Mouse (Mus musculus) liver, embryonic 14.5 days (tissue): ENCODE measurements at regions not wholly inside any gene's neighbourhood (a gene's known extent, or its start where the extent isn't known, plus 50 kb on each side); places are given as distances from the start of the nearest gene placed in this dataset.

Experiments used
- ATAC-seq: fragments of 200-750 bp; cut with Nextera tagmentation; 2 replicates; pipeline ENCODE4 v1.8.0; 2017; ENCODE audit warnings: moderate number of reproducible peaks, mild to moderate bottlenecking, moderate library complexity; ENCODE audit not compliant: insufficient read depth
- DNase-seq, 3 experiments: peaks; one replicate each; pipeline ENCODE4 v3.0.0-alpha.2; 2012 to 2013; ENCODE audit warnings: low read depth in 3 of 3, low spot score in 3 of 3
- H3K27ac ChIP-seq: fragments of 300-500 bp; sonication (generic); 2 replicates; pipeline ENCODE4 v1.5.1; 2014; ENCODE audit warnings: moderate library complexity, mild to moderate bottlenecking, control low read depth, inconsistent platforms
- H3K27me3 ChIP-seq: fragments of 300-500 bp; sonication (generic); 2 replicates; pipeline ENCODE4 v1.6.1; 2014; ENCODE audit warnings: mild to moderate bottlenecking, low read length, moderate library complexity; ENCODE audit not compliant: control insufficient read depth, insufficient read depth
- H3K36me3 ChIP-seq: fragments of 300-500 bp; sonication (generic); replicated peaks from 2 replicates; pipeline ENCODE4 v1.6.1; 2014; ENCODE audit warnings: low read depth; ENCODE audit not compliant: control insufficient read depth, insufficient read depth
- H3K4me1 ChIP-seq, 2 experiments: fragments of 200-500 bp in 1 of 2; fragments of 300-500 bp in 1 of 2; sonication (generic) in 1 of 2; replicated peaks; 2 replicates each; pipeline ENCODE4 v1.6.1; 2012 to 2014; ENCODE audit warnings: antibody characterized with exemption in 1 of 2, inconsistent platforms in 1 of 2, low read length in 1 of 2; ENCODE audit not compliant: control insufficient read depth in 2 of 2, insufficient read depth in 2 of 2
- H3K4me2 ChIP-seq: fragments of 300-500 bp; sonication (generic); 2 replicates; pipeline ENCODE4 v1.6.1; 2014; ENCODE audit warnings: low read depth, mild to moderate bottlenecking, control low read depth, moderate library complexity
- H3K4me3 ChIP-seq, 2 experiments: fragments of 200-500 bp in 1 of 2; fragments of 300-500 bp in 1 of 2; sonication (generic) in 1 of 2; 2 replicates each; pipeline ENCODE4 v1.5.1; 2012 to 2014; ENCODE audit warnings: low read depth in 2 of 2, low read length in 2 of 2, mild to moderate bottlenecking in 2 of 2, control low read depth in 1 of 2, inconsistent platforms in 1 of 2, moderate library complexity in 1 of 2; ENCODE audit not compliant: insufficient read depth in 1 of 2
- H3K9ac ChIP-seq: fragments of 300-500 bp; sonication (generic); replicated peaks from 2 replicates; pipeline ENCODE4 v1.6.1; 2014; ENCODE audit warnings: mild to moderate bottlenecking, control low read depth, moderate library complexity
- H3K9me3 ChIP-seq: fragments of 300-500 bp; sonication (generic); 2 replicates; pipeline ENCODE4 v1.6.1; 2016; ENCODE audit warnings: low read length, mixed read lengths; ENCODE audit not compliant: control insufficient read depth
- CTCF ChIP-seq: IDR thresholded peaks from 2 replicates; pipeline ENCODE4 v1.5.1; 2016; ENCODE audit warnings: antibody characterized with exemption, low read depth, control low read depth
- EP300 ChIP-seq: IDR thresholded peaks from 2 replicates; pipeline ENCODE4 v1.6.1; 2016; ENCODE audit warnings: antibody characterized with exemption, low read depth
- WGBS: fragments of 180-500 bp; shearing (Covaris S2); extraction: QIAGEN DNeasy Blood & Tissue Kit; methylation state at CpG from one replicate; pipeline ENCODE4 v1.1.7; 2014; ENCODE audit not compliant: insufficient replicate concordance; 5-methylcytosine and 5-hydroxymethylcytosine counted together

- Histone ChIP-seq H3K27ac (no peak overlapping the region), H3K27me3 (no peaks in the 10 kb centered on the region), H3K4me2 (no peak overlapping the region), H3K4me3 (no peak overlapping the region), H3K36me3 (no peaks in the 10 kb centered on the region), H3K9me3 (no peaks in the 10 kb centered on the region), H3K9ac (no peak overlapping the region), H3K4me1 (no peaks in the 10 kb centered on the region)
- no peak for TF ChIP-seq EP300
- TF ChIP-seq CTCF = no peak
- no peak for DNase-seq
- no peak for ATAC-seq
- 46% methylated on average over 6 of the region's 6 CpGs for WGBS
These were observed 170.1 kb upstream of the Thbs1 start for GRCm38 (mm10) chr2:117941517-117942096.

- 59% methylated on average over 5 of the region's 5 CpGs for WGBS
- no peak overlapping the region for H3K4me2 ChIP-seq
- H3K36me3 ChIP-seq = no peaks in the 10 kb centered on the region
- DNase-seq (no peak), ATAC-seq (no peak)
- H3K27ac ChIP-seq = no peak overlapping the region
- H3K9ac ChIP-seq = no peak overlapping the region
- TF ChIP-seq EP300 = no peak
- TF ChIP-seq CTCF = no peak
- no peaks in the 10 kb centered on the region for H3K9me3 ChIP-seq
- H3K4me1 ChIP-seq = no peaks in the 10 kb centered on the region
- H3K27me3 ChIP-seq = no peaks in the 10 kb centered on the region
- no peak overlapping the region for H3K4me3 ChIP-seq
These were observed 168.0 kb upstream of the Thbs1 start for GRCm38 (mm10) chr2:117943666-117944065.

- ATAC-seq = no peak
- Histone ChIP-seq H3K4me2 (no peak overlapping the region), H3K9ac (no peak overlapping the region), H3K4me1 (no peaks in the 10 kb centered on the region), H3K36me3 (no peaks in the 10 kb centered on the region), H3K9me3 (no peaks in the 10 kb centered on the region), H3K27me3 (no peaks in the 10 kb centered on the region), H3K27ac (no peak overlapping the region), H3K4me3 (no peak overlapping the region)
- no peak for DNase-seq
- 79% methylated on average over 1 of the region's 1 CpGs for WGBS
- TF ChIP-seq EP300 (no peak), CTCF (no peak)
These were observed 167.4 kb upstream of the Thbs1 start for GRCm38 (mm10) chr2:117944325-117944724.

GRCm38 (mm10) chr2:117944942-117945341 is 166.7 kb upstream of the Thbs1 start:
- no peak overlapping the region for H3K4me2 ChIP-seq
- 11% methylated on average over 2 of the region's 2 CpGs for WGBS
- no peaks in the 10 kb centered on the region for H3K4me1 ChIP-seq
- H3K27ac ChIP-seq = no peak overlapping the region
- H3K9me3 ChIP-seq = no peaks in the 10 kb centered on the region
- no peak for DNase-seq
- no peak overlapping the region for H3K9ac ChIP-seq
- H3K36me3 ChIP-seq = no peaks in the 10 kb centered on the region
- H3K4me3 ChIP-seq = no peak overlapping the region
- no peak for TF ChIP-seq CTCF
- no peak for TF ChIP-seq EP300
- no peaks in the 10 kb centered on the region for H3K27me3 ChIP-seq
- ATAC-seq = no peak

GRCm38 (mm10) chr2:117950431-117951336 is 161.0 kb upstream of the Thbs1 start:
- Histone ChIP-seq H3K4me3 (no peak overlapping the region), H3K27me3 (no peaks in the 10 kb centered on the region), H3K9ac (no peak overlapping the region), H3K27ac (no peak overlapping the region), H3K4me1 (no peaks in the 10 kb centered on the region), H3K4me2 (no peak overlapping the region), H3K9me3 (no peaks in the 10 kb centered on the region), H3K36me3 (no peaks in the 10 kb centered on the region)
- WGBS = 59% methylated on average over 5 of the region's 5 CpGs
- no peak for DNase-seq
- ATAC-seq = no peak
- TF ChIP-seq CTCF (no peak), EP300 (no peak)
